Mouse (Mus musculus): ENCODE data around the gene Amn1.
"Not testable (repeated sequence)": the region's sequence is repeated elsewhere in the genome, so short reads cannot be mapped to it uniquely, and the experiment has no call there.

The Amn1 gene

DNA sequence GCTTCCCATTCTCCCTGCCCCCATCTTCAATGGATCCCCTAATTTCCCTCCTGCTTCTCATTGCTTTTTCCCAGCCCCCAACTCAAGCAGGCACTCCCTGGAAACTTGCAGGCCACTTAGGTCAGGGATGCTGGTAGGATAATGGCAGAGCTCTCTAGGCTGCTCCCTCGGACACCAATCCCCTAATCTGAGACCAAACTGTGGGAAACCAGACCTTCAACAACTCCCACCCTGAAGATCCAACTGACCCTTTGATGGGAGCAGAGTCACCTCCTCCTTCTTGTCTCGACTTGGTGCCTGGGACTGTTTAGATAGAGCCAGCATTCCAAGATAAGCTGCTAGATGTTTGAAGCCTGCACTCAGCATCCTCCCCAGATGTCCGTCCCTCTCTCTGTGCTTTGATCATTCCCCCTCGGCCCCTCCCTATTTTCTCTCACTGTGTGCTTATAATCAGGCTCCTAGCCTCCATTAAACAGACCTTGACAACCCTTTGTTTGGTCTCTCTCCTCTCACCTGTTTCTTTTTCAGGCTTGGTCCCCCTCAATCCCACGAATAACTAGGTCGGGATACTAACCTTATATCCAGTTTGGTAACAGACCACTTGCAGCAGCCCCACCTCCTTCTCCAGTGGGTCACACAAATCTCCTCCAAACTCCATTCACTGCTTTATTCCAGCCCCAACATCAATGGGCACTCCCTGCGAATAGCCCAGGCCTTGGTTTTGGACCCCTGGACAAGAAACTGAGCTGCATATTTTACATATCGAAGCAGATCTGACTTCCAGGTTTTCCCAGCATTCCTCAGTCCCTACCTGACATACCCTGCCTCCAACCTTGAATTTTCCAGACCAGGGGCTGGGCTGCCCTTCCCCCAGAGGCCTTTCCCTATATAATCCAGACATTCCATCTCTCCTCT lies 34.1 kb downstream of the Amn1 start:
- DNase-seq = no peak

DNA sequence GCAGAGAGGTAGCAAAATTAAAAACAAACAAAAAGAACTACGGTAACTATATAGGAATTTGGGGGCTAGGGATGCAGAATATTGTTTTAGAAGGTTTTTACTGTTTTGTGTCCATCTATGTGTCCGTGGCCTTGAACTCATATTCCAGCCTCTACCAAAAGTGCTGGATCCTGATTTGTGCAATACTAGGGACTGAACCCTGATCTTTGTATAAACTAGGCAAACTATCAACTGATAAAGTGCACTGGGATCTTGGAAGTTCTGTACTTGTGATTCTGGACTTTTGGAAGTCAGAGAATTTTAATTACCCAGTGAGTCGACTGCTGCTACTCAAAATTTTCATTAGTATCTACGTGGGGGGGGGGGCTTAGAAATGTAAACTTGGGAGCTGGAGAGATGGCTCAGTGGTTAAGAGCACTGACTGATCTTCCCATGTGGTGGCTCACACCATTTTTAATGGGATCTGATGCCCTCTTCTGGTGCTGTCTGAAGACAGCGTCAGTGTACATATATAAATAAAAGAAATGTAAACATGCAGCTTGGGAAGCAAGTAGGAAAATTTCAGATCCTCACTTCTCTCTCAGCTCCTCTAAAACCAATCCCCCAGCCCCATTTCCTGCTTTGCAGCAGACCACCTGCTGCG lies 34.9 kb downstream of the Amn1 start:
- no peak for DNase-seq

DNA sequence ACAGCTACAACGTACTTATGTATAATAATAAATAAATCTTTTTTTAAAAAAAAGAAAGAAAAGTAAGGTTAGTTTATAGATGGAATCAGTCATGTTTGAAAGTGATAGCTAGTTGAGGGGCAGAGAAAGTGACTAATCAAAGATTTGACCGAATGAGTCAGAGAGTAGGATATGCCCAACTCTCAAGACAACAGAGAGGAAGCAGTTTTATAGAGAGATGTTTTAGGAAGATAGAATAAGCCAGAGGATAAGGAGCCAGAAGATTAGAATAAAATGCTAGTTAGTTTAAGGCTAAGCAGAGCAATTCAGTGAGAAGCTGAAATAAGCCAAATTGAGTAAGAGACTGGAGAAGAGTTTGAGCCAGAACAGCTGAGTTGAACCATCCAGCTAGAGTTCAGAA lies 36.4 kb downstream of the Amn1 start:
- DNase-seq = no peak

DNA sequence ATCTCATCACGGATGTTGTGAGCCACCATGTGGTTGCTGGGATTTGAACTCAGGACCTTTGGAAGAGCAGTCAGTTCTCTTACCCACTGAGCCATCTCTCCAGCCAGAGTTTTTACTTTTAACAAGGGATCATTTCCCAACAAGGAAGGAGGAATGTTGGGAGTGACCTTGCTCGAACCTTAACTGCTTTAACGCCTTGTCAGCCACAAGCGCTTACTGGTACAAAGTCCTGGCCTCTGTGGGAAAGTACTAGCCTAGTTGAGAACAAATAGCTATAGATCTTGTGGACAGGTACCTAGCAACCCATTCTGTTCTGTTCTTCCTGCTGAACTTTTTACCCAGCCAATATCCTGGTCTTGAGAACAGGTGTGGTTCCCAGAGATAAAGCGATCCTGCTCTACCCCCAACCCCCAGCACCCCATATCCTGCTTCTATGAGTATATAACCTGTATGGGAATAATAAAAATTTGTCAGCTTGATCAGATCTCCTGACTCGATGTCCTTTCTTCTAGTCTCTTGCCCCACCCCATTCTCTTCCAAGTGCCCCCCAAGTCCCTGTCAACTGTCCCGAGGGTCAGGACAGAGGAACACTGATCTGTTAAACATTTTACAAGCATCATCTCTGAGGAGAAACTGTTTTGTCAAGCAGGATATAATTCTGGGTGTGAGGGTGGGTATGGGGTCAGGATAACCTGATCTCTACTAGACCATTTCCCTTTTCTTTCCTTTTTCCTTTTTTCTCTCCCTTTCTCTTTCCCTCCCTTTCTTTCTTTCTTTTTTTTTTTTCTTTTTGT lies 39.9 kb downstream of the Amn1 start:
- no peak for DNase-seq

GRCm38 (mm10) chr6:149145143-149145542 lies 43.4 kb downstream of the Amn1 start:
- DNase-seq = no peak

DNA sequence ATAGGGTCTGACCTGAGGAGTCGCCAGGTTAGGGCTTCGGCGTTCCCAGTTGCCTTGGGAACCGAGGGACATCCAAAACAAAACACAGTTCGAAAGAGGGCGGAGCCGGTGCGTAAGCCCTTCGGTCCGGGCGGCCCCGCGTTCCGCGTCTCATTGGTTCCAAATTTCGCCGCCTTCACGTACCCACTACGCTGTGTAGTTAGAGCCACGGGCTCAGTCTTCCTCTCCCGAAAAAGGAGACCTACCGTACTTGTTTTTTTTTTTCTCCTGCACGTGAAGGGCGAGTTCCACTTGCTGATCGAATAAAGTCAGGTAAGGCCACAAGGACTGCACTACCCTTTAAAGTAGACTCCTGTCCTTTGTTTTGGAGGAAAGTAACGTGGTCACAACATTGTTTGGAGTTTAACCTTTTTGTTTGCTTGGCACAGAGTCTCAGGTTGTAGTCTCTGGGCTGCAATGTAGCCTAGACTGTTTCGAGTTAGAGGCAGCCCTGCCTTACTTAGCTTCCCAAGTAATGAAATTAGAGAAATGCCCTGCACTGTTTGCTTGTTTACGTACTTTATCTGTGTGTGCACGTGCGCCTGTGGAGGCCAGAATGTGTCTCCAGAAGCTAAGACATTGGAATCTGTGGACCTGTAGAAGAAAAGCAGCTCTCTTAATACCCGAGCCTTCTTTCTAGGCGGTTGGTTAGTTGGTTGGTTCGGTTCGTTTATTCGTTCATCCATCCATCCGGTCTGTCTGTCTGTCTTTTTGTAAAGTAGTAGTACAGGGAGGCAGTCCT lies 46.9 kb downstream of the Amn1 start:
- DNase-seq = peak; percentile 78 to 80

GRCm38 (mm10) chr6:149139471-149139870 lies 49.0 kb downstream of the Amn1 start, which contains the start of gene Etfbkmt:
Gene Etfbkmt, plus strand, starts transcription at chr6:149139849.
- no peak for DNase-seq

DNA sequence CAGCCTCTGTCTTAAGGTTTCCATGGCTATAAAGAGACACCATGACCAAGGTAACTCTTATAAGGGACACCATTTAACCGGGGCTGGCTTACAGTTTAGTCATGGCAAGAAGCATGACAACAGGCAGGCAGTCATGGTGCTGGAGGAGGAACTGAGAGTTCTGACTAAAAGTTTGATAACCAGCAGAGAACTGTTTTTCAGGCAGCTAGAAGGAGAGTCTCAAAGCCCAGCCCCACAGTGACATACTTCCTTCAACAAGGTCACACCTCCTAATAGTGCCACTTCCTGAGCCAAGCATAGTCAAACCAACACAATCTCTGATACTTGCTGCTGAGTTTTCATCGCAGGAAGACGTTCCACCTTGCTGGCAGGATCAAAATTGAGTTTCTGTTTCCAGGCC lies 49.5 kb downstream of the Amn1 start:
- no peak for DNase-seq

DNA sequence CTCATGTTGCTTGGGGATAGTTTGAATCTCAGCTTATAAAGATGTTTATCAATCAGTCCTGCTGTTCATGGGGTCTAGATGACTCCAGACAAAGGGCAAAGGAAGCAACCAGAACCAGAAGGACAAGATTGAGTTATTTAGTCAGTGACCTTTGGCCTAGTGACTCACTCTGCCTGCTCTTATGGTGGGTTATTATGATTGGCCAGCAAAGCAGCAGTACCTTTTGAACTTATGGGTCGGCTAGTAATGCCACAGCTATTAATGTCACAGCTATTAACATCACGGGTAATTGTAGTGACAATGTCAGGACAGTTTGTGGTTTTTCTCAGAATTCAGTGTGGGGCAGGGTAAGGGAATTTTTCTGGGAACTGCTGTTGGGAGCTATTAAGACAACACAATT lies 50.6 kb downstream of the Amn1 start:
- DNase-seq = no peak

GRCm38 (mm10) chr6:149135631-149136030 lies 52.9 kb downstream of the Amn1 start:
- no peak for DNase-seq

DNA sequence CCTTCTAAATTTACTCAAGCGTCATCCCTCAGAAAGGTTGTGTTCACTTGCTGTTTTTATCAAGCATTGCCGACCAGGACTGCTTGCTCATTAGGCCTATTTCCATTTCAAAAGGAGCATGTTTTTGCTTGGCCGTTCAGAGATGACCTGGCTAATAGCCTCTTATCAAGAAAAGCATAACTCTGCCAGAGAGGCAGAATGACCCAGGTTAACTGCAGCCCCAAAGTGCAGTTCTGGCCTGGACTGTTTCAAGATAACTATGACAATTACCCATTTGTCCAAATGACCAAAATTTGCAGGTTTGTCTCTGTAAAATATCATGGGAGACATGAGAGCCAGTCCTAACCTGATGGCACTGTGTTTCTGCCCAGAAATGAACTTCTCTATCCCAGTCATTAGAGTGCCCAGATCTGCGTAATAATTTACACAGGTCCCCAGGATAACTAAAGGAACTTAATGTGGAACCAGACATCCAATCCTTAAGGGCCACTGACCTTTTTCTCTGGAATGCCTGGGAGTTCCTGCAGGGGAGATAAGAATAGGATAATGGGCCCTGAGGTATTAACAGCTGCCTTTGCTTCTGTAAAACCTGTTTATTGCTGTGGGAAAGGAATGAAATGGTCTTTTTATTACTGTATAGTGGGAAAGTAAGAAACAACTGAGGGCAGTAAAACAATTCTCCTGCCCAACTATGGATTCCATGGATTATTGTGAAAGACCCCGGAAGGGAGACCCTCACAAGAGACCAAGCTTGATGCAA lies 53.9 kb downstream of the Amn1 start:
- DNase-seq = no peak

DNA sequence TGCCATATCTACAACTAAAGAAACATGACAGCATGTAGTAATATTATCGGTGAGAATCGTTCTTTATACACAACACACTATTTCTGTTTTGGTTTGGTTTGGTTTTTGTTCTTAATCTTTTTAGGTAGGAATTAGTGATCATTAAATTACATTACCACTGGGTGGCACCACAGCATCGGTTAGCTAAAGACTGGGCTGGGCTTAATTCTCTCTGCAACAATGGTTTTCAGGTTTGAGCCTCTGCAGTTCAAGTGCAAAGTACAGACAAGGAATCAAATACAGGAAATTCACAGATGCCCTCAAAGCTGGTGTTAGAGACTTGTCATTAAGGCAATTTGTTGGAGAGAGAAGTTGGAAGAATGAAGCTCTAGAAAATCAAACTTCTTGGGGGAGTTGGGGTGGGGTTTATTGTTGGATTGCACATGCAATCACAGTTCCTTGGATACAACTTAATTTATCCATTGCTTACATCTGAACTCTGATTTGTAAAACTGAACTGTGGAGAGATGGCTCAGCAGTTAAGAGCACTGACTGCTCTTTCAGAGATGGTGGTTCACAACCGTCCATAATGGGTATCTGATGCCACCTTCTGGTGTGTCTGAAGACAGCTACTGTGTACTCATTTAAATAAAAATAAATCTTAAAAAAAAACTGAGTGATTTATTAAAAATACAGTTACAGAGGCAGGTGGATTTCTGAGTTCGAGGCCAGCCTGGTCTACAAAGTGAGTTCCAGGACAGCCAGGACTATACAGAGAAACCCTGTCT lies 56.0 kb downstream of the Amn1 start:
- peak in 1 of 2 experiments; percentile 15 for DNase-seq

DNA sequence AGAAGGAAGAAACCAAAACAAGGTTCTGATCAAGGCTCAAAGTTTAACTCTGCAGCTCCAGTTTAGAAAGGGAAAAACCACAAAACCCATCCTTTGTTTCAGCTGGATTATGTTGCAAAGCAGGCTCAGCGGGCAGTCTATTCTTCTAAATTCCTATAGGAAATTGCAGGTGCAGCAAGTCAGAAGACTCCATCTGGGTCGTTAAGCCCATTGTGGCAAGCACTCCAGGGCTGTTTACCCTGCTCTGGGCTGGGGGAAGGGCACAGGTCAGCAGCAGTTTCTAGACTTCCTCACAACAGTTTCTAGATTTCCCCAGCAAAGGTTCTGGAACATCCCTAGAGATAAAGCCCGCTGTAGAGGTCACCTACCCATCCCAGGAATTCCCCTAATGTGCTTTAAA lies 57.4 kb downstream of the Amn1 start:
- DNase-seq = no peak

- not testable (repeated sequence) for DNase-seq
Observed at GRCm38 (mm10) chr6:149129870-149130269, 58.6 kb downstream of the Amn1 start, which contains the start of gene Gm10203. Gene Gm10203, plus strand, starts transcription at chr6:149130170.

DNA sequence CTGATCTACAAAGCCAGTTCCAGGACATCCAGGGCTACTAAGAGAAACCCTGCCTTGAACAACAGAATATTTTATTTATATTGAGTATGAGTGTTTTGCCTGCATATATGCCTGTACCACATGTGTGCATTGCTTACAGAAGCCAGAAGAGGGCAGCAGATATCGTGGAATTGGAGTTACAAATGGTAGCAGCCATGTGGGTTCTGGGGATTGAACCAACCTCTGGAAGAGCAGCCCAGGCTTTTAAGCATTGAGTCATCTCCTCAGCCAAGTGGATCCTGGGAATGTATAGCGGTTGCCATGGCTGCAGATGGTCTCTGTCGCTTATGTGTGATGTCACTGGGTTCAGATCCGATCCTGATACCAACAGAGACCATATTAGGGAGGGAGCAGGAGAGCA lies 61.8 kb downstream of the Amn1 start:
- peak; percentile 37 to 43 for DNase-seq

DNA sequence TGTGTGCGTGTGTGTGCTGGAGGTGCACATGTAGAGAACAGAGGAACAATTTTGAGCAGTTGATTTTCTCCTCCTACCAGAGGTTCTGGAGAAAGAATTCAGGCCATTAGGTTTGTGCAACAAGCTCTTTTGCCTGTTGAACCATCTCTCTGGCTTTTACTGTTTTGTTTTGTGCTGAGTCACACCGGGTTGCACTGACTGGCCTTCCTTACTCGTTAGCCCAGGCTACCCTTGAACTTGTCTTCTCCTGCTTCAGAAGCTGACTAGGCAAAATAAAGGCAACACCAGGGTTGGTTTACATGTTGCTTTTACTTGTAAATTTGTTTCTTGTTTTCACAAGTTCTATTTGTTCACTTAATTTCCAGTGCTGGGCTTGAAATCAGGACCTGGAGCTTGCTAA lies 65.5 kb downstream of the Amn1 start:
- no peak for DNase-seq

GRCm38 (mm10) chr6:149119853-149120252 lies 68.7 kb downstream of the Amn1 start:
- DNase-seq = no peak

DNA sequence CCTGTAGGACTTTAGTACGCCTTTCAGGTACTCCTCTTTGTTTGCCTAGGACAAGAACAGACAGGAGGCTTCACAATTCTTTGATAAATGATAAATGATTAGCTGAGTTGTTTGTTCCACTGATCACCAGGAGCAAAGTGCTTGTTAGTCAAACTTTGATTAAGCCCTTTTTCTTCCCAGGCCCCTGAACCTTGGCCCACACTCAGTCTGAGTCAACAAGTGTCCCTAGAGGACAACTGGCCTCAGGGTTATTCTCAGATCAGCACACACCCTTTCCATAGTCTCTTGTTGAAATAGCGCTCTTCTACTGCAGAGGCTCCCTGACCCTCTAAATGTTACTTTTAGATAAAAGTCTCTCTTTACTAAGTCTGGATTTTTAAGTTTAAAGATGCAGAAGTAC lies 69.6 kb downstream of the Amn1 start:
- DNase-seq = no peak

DNA sequence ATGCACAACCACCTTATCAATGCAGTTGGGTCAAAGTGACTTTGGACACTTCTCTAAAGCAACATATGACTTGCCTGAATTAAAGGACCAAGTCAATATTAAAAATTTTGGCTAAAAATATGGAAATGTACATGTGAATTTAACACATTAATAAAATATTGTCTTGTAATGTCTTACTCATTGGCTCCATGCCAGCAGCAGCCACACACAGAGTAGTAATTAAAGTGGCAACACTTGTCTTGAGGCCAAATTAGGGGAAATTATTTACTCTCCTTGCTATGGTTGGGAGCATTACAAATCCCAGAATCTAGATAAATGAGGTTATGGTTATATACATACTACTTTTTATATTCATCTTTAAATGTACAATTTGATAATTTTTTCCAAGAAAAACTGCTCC lies 71.5 kb downstream of the Amn1 start:
- no peak for DNase-seq

GRCm38 (mm10) chr6:149108909-149109308 lies 79.6 kb downstream of the Amn1 start:
- no peak for DNase-seq

DNA sequence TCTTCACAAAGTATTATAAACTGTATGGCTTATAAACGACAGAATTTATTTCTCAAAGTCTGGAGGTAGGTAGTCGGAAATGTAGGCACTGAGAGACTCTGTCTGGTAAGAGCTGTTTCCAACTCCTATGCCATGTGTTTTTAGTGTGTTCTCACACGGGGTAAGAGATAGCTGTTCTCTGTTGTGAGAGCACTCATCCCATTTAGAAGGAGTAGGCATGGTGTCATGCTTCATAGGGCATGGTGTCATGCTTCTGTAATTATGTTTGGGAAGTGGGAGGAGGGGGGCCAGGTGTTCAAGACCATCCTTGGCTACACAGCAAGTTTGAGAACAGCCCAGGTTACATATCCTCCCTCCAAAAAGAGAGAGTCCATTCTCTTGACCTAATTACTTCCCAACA lies 80.9 kb downstream of the Amn1 start:
- no peak for DNase-seq
